Mouse (Mus musculus): ENCODE data around the gene Ctu2. TPM values are rescaled to one million over a fixed set of nuclear protein-coding genes. Genes with fewer than 3 reads are reported as not detected.

The Ctu2 gene
- polyA plus RNA-seq, 1 experiment from 2014 or later = 30.0 TPM

GRCm38 (mm10) chr8:122436146-122436545 is 39.8 kb upstream of the Ctu2 start:
- H3K27me3 ChIP-seq (replicated peaks) = no peaks in the 10 kb centered on the region
- no peak for ATAC-seq (ENCODE audit: insufficient number of reproducible peaks, low FRiP score)
- peaks cover 31% of the 10 kb centered on the region for H3K4me1 ChIP-seq (replicated peaks)
- H3K36me3 ChIP-seq = peaks cover 54% of the 10 kb centered on the region
- no peak overlapping the region for H3K27ac ChIP-seq (ENCODE audit: poor library complexity, severe bottlenecking)
- no peak overlapping the region for H3K4me2 ChIP-seq
- H3K9me3 ChIP-seq (replicated peaks) = no peaks in the 10 kb centered on the region; the same call in 1 of the 2 replicates
- no peak overlapping the region for H3K4me3 ChIP-seq
- 90% methylated on average over 9 of the region's 9 CpGs for WGBS
- no peak overlapping the region for H3K9ac ChIP-seq

GRCm38 (mm10) chr8:122436586-122437125 is 39.3 kb upstream of the Ctu2 start:
- H3K9ac ChIP-seq = no peak overlapping the region
- no peak overlapping the region for H3K4me3 ChIP-seq
- H3K4me2 ChIP-seq = no peak overlapping the region
- H3K4me1 ChIP-seq (replicated peaks) = peaks cover 26% of the 10 kb centered on the region
- peaks cover 54% of the 10 kb centered on the region for H3K36me3 ChIP-seq
- no peaks in the 10 kb centered on the region; the same call in 1 of the 2 replicates for H3K9me3 ChIP-seq (replicated peaks)
- no peak for ATAC-seq (ENCODE audit: insufficient number of reproducible peaks, low FRiP score)
- H3K27me3 ChIP-seq (replicated peaks) = no peaks in the 10 kb centered on the region
- WGBS = 76% methylated on average over 20 of the region's 20 CpGs
- H3K27ac ChIP-seq (ENCODE audit: poor library complexity, severe bottlenecking) = no peak overlapping the region

GRCm38 (mm10) chr8:122437708-122438331 is 38.1 kb upstream of the Ctu2 start:
- H3K9ac ChIP-seq = 0 out of 2 replicates have a peak overlapping the region, but pooled peaks have one; percentile 30
- H3K4me1 ChIP-seq (replicated peaks) = peaks cover 23% of the 10 kb centered on the region
- H3K4me3 ChIP-seq = no peak overlapping the region
- H3K36me3 ChIP-seq = peaks cover 54% of the 10 kb centered on the region
- no peaks in the 10 kb centered on the region; the same call in 1 of the 2 replicates for H3K9me3 ChIP-seq (replicated peaks)
- no peak for ATAC-seq (ENCODE audit: insufficient number of reproducible peaks, low FRiP score)
- H3K4me2 ChIP-seq = peak overlapping the region; percentile 29; the same call in 1 of the 2 replicates
- 84% methylated on average over 13 of the region's 13 CpGs for WGBS
- peak overlapping the region; percentile 56; the same call in 1 of the 2 replicates for H3K27ac ChIP-seq (ENCODE audit: poor library complexity, severe bottlenecking)
- H3K27me3 ChIP-seq (replicated peaks) = no peaks in the 10 kb centered on the region

- no peak overlapping the region for H3K9ac ChIP-seq
- H3K9me3 ChIP-seq (replicated peaks) = no peaks in the 10 kb centered on the region; the same call in 1 of the 2 replicates
- peaks cover 49% of the 10 kb centered on the region for H3K36me3 ChIP-seq
- H3K4me3 ChIP-seq = no peak overlapping the region
- WGBS = 90% methylated on average over 16 of the region's 16 CpGs
- peaks cover 19% of the 10 kb centered on the region for H3K4me1 ChIP-seq (replicated peaks)
- ATAC-seq (ENCODE audit: insufficient number of reproducible peaks, low FRiP score) = no peak
- H3K27me3 ChIP-seq (replicated peaks) = no peaks in the 10 kb centered on the region
- no peak overlapping the region for H3K4me2 ChIP-seq
- H3K27ac ChIP-seq (ENCODE audit: poor library complexity, severe bottlenecking) = no peak overlapping the region
These were observed 36.6 kb upstream of the Ctu2 start for GRCm38 (mm10) chr8:122439336-122439735.

- H3K9ac ChIP-seq = no peak overlapping the region
- H3K9me3 ChIP-seq (replicated peaks) = no peaks in the 10 kb centered on the region
- WGBS = 94% methylated on average over 1 of the region's 1 CpGs
- no peak overlapping the region for H3K4me2 ChIP-seq
- no peak overlapping the region for H3K27ac ChIP-seq (ENCODE audit: poor library complexity, severe bottlenecking)
- H3K27me3 ChIP-seq (replicated peaks) = no peaks in the 10 kb centered on the region
- H3K36me3 ChIP-seq = peaks cover 32% of the 10 kb centered on the region
- no peak overlapping the region for H3K4me3 ChIP-seq
- ATAC-seq (ENCODE audit: insufficient number of reproducible peaks, low FRiP score) = no peak
- peaks cover 39% of the 10 kb centered on the region for H3K4me1 ChIP-seq (replicated peaks)
These were observed 34.6 kb upstream of the Ctu2 start for GRCm38 (mm10) chr8:122441326-122441725.

GRCm38 (mm10) chr8:122442356-122442755 is 33.6 kb upstream of the Ctu2 start:
- Histone ChIP-seq H3K27me3 (replicated peaks) (no peaks in the 10 kb centered on the region), H3K36me3 (peaks cover 22% of the 10 kb centered on the region), H3K27ac (ENCODE audit: poor library complexity, severe bottlenecking) (peak overlapping the region; percentile 65; the same call in 1 of the 2 replicates), H3K4me2 (peak overlapping the region; percentile 96), H3K4me1 (replicated peaks) (peaks cover 39% of the 10 kb centered on the region), H3K9ac (peak overlapping the region; percentile 88), H3K4me3 (peak overlapping the region; percentile 72), H3K9me3 (replicated peaks) (no peaks in the 10 kb centered on the region)
- no peak for ATAC-seq (ENCODE audit: insufficient number of reproducible peaks, low FRiP score)
- WGBS = 31% methylated on average over 7 of the region's 7 CpGs

GRCm38 (mm10) chr8:122442781-122443180 is 33.2 kb upstream of the Ctu2 start:
- Histone ChIP-seq H3K4me2 (peak overlapping the region; percentile 96), H3K4me3 (peak overlapping the region; percentile 72), H3K27me3 (replicated peaks) (no peaks in the 10 kb centered on the region), H3K9ac (peak overlapping the region; percentile 88), H3K9me3 (replicated peaks) (no peaks in the 10 kb centered on the region), H3K36me3 (peaks cover 18% of the 10 kb centered on the region), H3K4me1 (replicated peaks) (peaks cover 35% of the 10 kb centered on the region), H3K27ac (ENCODE audit: poor library complexity, severe bottlenecking) (peak overlapping the region; percentile 65)
- 1% methylated on average over 12 of the region's 12 CpGs for WGBS
- ATAC-seq (ENCODE audit: insufficient number of reproducible peaks, low FRiP score) = peak; percentile 0; the same call in 1 of the 2 replicates

GRCm38 (mm10) chr8:122443262-122444006 is 32.5 kb upstream of the Ctu2 start, which contains the start of gene Mvd:
Gene Mvd, minus strand, starts transcription at chr8:122443422.
- peak within 1 kb of the TSS; percentile 72 for H3K4me3 ChIP-seq
- H3K36me3 ChIP-seq = peaks cover 16% of the 10 kb centered on the region
- H3K9ac ChIP-seq = peak within 1 kb of the TSS; percentile 88
- peak within 1 kb of the TSS; percentile 93 for H3K27ac ChIP-seq (ENCODE audit: poor library complexity, severe bottlenecking)
- peak; percentile 97 for ATAC-seq (ENCODE audit: insufficient number of reproducible peaks, low FRiP score)
- peak within 1 kb of the TSS; percentile 96 for H3K4me2 ChIP-seq
- H3K4me1 ChIP-seq (replicated peaks) = peaks cover 29% of the 10 kb centered on the region
- H3K9me3 ChIP-seq (replicated peaks) = no peaks in the 10 kb centered on the region
- WGBS = under 1% methylated on average over 47 of the region's 47 CpGs
- H3K27me3 ChIP-seq (replicated peaks) = no peaks in the 10 kb centered on the region

GRCm38 (mm10) chr8:122444058-122444748 is 31.7 kb upstream of the Ctu2 start:
- 11% methylated on average over 19 of the region's 19 CpGs for WGBS
- ATAC-seq (ENCODE audit: insufficient number of reproducible peaks, low FRiP score) = peak; percentile 30
- Histone ChIP-seq H3K4me3 (peak overlapping the region; percentile 72), H3K4me1 (replicated peaks) (peaks cover 27% of the 10 kb centered on the region), H3K27ac (ENCODE audit: poor library complexity, severe bottlenecking) (peak overlapping the region; percentile 93), H3K36me3 (peaks cover 8% of the 10 kb centered on the region), H3K27me3 (replicated peaks) (no peaks in the 10 kb centered on the region), H3K4me2 (peak overlapping the region; percentile 96), H3K9me3 (replicated peaks) (no peaks in the 10 kb centered on the region), H3K9ac (peak overlapping the region; percentile 76)

- peak overlapping the region; percentile 93 for H3K27ac ChIP-seq (ENCODE audit: poor library complexity, severe bottlenecking)
- H3K4me1 ChIP-seq (replicated peaks) = peaks cover 31% of the 10 kb centered on the region
- H3K9ac ChIP-seq = 0 out of 2 replicates have a peak overlapping the region, but pooled peaks have one; percentile 38
- ATAC-seq (ENCODE audit: insufficient number of reproducible peaks, low FRiP score) = no peak
- H3K36me3 ChIP-seq = no peaks in the 10 kb centered on the region
- H3K4me3 ChIP-seq = no peak overlapping the region
- H3K9me3 ChIP-seq (replicated peaks) = no peaks in the 10 kb centered on the region
- 57% methylated on average over 3 of the region's 3 CpGs for WGBS
- no peaks in the 10 kb centered on the region for H3K27me3 ChIP-seq (replicated peaks)
- H3K4me2 ChIP-seq = peak overlapping the region; percentile 96
These were observed 30.7 kb upstream of the Ctu2 start for GRCm38 (mm10) chr8:122445203-122445602.

Data from heart, embryonic 12.5 days (tissue).